Comparison of ENCODE assay signal across 11 mouse cellular contexts in genomic region chr2:143233795-143234194, GRCm38 (mm10).
"Had no signal": no experiment of that assay in that cellular context is flagged by ENCODE, and none has a peak within 500 bp of the region (broad histone marks: within the 10 kb centered on the region; RNA-seq: fewer than 3 reads in every experiment).

No protein-coding gene starts in this region.

- H3K36me3 ChIP-seq: kidney, embryonic 15.5 days; limb, embryonic 12.5 days; liver, embryonic 13.5 days; midbrain, embryonic 13.5 days; stomach, embryonic 15.5 days had no signal

- H3K9ac ChIP-seq: kidney, embryonic 15.5 days; limb, embryonic 12.5 days; liver, embryonic 13.5 days; liver, postnatal 0 days; midbrain, embryonic 13.5 days; stomach, embryonic 15.5 days had no signal

- H3K4me3 ChIP-seq: kidney, embryonic 15.5 days; limb, embryonic 12.5 days; liver, embryonic 13.5 days; midbrain, embryonic 13.5 days; stomach, embryonic 15.5 days had no signal

- H3K27me3 ChIP-seq: kidney, embryonic 15.5 days; limb, embryonic 12.5 days; liver, embryonic 13.5 days; midbrain, embryonic 13.5 days; stomach, embryonic 15.5 days had no signal

- H3K27ac ChIP-seq: kidney, embryonic 15.5 days; limb, embryonic 12.5 days; liver, embryonic 13.5 days; midbrain, embryonic 13.5 days; stomach, embryonic 15.5 days had no signal

- ATAC-seq: intestine, embryonic 16.5 days; liver, postnatal 0 days; midbrain, embryonic 13.5 days had no signal

- DNase-seq: kidney, adult 2 months; kidney, postnatal 14 days; liver; liver, embryonic 13.5 days; liver, postnatal 0 days; thymus, postnatal 36 days had no signal

- H3K9me3 ChIP-seq: kidney, embryonic 15.5 days; limb, embryonic 12.5 days; liver, embryonic 13.5 days; midbrain, embryonic 13.5 days; stomach, embryonic 15.5 days had no signal

- H3K4me2 ChIP-seq: kidney, embryonic 15.5 days; limb, embryonic 12.5 days; liver, embryonic 13.5 days; midbrain, embryonic 13.5 days; stomach, embryonic 15.5 days had no signal

- H3K4me1 ChIP-seq: kidney, embryonic 15.5 days; limb, embryonic 12.5 days; liver, embryonic 13.5 days; midbrain, embryonic 13.5 days; stomach, embryonic 15.5 days had no signal
